Mouse (Mus musculus): ENCODE data around the gene Rfx1. TPM values are rescaled to one million over a fixed set of nuclear protein-coding genes. Genes with fewer than 3 reads are reported as not detected.

Rfx1 gene
- total RNA-seq, 1 experiment from 2014 or later = 15.2 TPM

DNA sequence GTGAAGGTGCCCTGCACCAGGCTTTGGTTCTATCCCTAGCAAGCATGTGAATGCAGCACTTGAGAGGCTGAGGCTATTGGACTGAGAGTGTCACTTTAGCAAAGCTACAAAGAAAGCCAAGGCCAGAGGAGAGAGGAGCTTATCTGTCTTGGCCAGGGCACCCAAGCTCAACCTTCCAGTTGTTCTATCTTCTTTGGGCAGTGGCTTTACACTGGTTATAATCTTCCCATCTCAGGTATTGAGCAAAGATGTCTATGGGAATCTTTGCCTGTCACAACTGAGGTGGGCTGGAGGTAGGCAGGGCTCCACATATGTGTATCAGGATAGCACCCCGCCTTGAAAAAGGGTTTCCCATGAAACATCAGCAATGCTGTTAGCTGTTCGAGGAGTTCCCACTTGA, 6.4 kb upstream of the Rfx1 start:
- DNase-seq = no peak

DNA sequence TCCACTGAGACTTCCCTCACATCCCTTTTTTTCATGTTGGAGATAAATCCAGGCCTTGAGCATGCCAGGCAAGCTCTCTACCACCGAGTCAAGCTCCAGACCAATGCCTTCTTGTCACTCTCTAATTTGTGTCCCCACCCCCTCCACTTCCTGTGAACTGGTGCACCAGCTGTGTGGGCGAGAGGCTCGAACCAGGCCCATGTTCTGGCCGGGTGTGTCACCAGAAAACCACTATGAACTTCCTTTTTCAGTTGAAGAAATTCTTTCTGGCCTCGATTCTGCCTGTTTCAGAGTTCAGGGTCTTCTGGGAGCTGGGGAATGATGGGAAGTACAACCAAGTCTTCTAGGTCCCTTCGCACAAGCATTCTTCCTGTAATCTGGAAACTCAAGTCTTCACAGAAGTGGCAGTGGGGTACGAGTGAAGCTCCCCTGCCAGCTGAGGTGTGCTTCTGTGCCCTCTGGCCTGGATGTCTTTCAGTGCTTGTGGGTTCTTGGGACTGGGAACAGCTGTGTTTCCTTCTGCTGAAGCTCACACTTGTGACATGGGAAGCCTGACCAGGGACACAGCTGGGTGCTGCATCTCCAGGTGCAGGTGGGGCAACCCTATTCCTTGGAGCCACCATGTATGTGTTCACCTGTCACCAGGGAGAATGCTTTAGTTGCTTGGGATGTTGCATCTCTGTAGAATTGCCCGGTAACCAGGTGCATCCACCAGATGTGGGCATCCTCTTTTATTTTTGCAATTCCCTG, 2.6 kb upstream of the Rfx1 start:
- peak; percentile 41 for DNase-seq

DNA sequence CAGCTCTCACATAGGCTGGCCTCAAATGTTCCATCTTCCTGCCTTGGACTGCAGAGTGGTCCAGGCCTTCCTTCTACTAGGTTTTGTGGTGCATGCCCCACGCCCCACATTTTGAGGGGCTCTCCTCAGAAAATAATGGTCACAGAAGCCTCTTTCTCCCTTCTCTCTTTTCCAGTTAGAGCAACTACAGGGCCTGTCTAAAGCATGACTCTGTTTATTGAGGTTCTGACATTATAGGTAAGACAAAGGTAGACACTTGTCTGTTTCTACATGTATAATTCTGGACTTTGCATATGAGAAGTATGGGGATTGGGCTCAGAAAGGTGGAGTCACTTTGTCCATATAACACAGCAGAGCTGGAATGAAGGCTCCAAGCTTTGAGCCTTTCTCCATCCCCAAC, 1.6 kb upstream of the Rfx1 start, which contains the start of gene Gm10643:
Gm10643 (minus strand) TSS at position 101 of the 400 bp plus-strand sequence.
- no peak for DNase-seq

DNA sequence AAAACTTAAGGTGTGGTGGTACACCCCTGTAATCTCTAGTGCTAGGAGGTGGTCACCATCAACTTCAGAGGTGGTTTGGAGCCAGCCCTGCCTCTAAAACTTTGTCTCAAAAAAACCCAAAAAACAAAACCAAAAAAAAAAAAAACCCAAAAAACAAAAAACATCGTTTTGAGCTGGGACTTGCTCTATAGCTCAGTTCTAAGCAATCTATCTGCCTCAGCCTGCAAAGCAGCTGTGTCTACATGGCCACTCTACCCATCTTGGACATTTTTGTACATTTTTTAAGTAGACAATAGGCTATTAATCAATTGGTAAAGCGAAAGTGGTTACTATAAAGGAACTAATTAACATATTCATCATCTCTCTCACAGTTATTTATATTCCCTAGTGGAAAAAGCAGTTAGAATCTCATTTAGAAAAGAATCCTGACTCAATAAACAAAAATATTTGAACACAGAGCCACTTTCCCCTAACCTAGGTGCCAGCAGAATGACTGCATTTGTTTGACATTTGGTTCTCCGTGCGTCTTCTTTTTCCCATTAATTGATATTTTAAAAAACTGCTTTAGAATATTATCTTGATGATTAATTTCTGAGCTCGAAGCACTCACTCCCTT, 1.1 kb upstream of the Rfx1 start:
- no peak for DNase-seq

DNA sequence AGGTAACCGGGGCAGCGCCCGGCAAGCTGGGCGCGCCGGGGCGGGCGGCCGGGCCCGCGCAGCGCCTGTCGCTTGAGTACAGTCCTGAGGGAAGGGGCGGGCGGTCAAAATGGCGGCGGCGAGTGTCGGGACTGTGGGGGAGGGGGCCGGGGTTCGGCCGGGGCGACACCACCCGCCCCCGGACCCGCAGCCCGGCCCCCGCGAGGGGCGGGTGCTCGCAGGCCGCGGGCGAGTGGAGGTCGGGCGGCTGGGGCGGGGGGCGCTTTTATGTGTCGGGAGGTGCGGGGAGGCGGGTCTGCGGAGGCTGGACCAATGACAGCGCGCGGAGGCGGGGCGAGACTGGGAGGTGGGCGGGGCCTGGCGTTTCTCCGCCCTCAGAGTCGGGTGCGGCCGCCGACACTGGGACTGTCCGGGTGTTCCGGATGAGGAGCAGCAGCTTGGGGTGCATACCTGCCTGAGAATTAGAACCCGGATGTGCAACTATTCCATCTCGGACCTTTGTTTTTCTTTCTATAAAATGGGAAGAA, 476 bp downstream of the Rfx1 start:
- peak; percentile 98 for DNase-seq

DNA sequence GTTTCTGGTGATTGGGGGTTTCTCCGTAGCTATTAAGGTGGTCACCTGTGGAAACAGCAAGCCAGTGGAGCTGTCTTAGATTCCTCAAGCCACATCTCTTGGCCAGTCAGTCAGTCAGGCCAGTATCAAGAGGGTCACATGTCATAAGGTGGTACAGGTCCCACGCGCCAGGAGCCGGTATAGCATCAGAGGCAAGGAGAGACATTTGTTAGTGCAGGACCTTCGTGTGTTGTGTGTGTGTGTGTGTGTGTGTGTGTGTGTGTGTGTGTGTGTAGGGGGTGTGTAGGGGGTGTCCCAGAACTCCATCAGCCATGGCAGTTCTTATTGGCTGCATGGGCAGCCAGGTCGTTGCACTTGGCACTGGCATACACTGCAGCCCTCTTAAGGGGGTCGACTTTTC, 1.3 kb downstream of the Rfx1 start:
- DNase-seq = no peak

DNA sequence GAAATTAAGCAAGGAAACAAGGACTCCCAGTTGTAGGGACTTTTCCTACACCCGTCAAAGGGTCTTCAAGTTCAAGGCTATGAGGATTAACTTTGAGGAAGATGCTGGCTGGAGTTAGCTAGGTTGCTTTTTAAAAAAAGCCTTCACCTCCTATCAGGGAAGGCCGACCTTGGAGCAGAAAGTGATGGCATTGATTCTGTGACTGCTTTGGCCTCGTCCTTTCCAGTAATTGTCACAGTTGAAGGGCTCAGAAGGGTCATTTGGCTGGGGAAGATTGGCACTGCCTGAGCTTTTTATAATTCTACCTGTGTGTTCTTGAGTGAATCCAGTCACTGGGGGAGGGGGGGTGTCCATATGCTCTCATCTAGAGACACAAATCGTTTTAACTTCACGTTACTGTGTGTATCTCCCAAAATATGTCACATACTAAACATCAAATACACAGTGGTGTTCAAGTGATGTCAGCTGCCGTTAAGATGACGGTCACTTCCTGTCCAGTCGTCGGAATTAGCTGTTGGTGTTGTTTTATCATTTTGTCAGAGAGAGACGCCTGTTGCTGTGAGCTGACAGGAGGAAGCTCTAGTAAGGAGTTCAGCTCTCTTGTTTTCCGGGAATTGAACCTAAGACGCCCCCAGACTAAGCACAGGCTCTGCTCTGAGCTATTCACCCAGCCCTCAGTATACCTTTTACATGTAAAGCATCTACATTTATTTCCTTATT, 1.8 kb downstream of the Rfx1 start:
- peak; percentile 48 for DNase-seq

DNA sequence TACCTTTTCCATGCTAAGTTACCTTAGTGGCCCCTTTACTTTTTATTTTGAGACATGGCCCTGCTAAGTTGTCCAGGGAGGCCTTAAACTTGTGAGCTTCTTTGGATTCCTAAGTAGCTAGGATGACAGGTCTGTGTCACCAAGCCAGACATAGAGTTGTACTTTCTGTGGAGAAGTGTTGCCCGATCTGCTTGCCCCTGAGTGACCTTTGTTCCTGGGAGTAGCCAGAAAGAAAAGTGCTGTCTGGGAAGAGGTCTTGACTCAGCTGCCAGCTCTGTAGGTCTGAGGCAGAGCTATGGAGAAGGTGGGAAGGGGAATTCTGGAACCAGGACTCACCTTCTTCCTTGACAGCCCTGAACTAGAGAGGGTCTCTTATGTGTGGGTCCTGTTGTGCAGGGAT, 2.5 kb downstream of the Rfx1 start:
- DNase-seq = no peak

DNA sequence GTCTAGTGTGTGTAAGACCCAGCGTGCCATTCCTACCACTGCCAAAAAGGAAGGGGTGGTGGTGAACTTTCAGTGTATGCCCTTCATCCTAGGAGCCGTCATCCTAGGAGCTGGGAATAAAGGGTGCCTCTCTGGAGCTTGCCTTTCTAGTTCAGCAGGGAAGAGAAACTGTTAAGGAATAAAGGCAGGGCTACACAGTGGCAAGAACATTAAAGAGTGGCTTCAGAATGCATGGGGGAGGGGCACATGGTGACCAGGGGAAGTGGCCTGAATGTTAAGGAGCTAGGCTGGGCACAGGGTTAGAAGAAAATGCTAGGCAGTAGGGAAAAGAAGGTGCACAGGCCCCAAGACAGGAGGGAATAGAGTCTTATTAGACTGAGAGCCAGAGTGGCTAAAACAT, 3.1 kb downstream of the Rfx1 start:
- no peak for DNase-seq

DNA sequence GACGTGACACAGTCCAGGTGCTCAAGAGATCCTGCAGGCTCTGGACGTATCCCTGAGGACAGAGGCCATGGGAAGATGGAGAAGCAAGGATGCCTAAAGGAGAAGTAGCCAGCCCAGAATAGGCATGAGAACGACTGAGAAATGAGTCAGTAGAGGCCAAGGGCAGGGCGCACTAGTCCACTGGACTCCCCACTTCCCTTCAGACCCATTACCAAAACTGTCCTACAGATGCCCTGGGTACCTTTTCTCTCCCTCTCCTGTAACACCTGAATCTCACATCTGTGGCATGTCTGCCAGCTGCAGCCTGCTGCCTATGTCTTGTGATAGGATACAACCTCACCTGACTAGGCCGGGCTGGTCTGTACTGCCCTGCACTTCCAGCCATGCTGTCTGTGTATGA, 3.6 kb downstream of the Rfx1 start:
- no peak for DNase-seq

DNA sequence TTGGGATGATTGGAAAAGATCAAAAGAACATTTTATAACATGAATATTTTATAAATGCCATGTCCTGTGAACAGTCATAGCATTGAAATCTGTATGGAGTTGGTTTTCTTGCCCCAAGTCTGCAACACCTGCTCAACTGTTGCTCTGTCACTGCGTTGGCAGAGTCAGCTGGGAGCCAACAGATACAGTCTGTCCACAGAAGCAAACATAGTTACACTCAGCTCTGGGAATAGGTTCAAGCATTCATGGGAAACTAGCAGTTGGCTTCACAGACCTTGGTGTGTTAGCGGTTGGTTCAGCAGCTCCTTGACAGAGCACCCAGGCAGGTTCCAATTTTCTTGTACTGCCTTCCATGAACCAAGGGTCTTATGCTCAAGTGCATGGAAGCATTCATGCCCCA, 4.0 kb downstream of the Rfx1 start:
- no peak for DNase-seq

DNA sequence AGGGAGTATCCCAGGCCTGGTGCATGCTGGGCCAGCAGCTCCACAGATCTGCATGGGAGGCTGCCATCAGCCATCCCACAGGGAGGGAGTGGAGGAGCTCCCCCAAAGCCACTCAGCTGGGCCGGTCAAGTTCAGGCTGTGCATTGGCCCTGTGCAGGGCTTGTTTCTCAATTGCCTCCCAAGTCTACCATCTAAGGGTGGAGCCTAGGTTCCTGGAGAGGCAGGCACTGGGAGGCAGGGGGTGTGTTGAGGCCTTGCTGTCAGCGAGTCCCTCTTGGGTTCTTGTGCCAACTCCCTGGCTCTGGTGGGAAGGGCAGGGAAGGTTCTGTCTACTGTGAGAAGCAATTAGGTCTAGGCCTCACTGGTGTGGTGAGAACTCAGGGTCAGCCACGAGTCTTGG, 5.3 kb downstream of the Rfx1 start:
- peak; percentile 55 for DNase-seq

DNA sequence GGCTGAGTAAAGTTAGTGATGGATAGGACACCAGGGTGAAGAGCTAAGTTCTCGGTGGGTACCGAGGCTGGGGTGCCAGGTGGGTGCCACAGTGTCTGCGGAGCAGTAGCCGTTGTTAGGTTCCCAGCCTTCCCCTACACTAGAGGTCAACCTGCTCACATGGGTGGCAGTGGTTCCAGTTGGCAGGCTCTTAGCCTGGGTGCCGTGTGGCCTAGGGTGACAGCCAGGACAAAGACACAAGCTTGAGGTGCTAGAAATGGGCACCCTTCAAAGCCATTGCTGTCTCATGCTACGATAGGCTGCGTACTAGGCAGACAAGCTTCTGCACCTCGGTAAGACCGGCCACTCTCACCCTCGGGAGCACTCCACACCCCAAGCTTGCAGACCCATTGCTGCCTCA, 5.7 kb downstream of the Rfx1 start:
- DNase-seq = no peak

DNA sequence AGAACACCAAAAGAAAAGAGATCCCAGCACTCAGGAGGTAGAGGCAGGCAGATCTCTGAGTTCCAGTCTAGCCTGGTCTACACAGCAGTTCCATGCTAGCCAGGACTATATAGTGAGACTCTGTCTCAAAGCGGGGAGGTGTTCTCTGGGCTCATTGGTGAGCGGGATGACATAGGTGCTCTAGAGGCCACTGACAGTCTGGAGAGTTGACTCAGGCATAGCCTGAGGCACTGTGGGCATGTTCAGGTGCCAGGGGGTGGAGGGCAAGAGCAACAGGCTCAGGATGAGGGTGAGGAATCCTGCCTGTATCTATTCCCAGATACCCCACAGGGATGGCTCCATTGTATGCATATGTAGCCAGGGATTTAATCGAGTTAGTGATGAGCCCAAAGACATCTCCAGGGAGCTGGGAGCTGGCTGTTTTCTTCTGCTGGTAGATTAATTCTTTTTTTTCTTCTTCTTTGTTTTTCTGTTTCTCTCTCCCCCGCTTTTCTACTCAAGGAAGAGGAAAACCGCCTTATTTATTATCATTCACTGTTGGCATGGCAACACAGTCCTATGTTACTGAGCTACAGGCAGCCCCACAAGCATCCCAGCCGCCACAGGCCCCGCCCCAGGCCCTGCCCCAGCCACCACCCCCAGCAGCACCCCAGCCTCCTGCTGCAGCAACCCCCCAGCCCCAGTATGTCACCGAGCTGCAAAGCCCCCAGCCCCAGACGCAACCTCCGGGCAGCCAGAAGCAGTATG, 6.8 kb downstream of the Rfx1 start:
- no peak for DNase-seq

DNA sequence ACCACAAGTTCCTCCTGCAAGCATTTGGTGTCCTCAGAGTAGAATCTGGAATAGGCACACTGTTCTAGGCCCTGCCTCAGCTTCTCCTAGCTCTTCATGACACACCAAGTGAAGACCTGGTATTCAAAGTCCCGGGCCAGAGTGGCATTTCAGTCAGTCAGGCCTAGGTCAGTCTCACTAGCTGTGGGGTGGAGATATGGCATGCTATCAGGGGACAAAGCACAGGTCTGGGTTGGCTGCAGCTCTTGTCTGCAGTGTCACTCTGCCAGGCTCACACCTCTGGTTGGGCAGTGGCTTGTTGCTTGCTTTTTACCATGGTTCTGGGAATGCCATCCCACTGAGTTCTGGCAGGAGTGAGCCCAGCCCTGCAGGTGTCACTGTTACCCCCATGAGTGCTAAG, 9.8 kb downstream of the Rfx1 start:
- no peak for DNase-seq

DNA sequence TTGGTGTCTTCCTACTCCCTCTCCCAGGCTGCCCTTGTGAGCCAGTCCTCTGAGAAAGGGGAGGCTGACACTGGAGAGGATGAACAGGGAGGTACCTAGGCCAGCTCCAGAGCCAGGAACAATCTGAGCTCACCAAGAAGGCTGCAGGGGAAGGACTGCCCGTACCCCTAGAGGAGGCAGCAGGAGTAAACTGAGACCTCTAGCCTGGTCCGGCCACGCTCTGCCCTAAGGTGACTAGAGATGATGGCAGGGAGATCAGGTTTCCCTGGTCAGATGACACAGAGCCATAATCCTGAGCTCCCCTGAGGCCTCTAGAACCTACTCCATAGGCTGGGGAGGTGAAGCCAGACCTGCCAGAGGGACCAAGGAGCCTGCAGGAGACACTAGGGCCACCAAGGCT, 10.2 kb downstream of the Rfx1 start:
- DNase-seq = no peak

DNA sequence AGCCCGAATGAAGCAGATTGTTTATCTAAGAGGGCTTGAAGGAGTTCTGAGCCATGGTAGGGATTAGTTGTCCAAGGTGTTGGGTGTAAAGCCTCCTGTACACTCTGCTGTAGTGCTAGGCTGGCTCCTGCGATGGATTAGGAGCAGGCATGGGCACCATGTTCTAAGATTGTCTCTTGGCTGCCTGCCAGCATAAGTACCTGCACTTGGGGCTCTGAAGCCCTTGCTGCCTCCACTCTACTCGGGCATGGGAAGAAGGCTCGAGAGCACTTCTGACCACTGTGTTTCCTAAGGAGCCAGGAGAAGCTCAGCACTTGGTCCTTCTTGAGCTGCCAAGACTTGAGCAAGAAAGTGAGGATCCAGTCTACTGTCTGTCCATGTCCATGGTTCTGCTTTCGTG, 12.6 kb downstream of the Rfx1 start:
- DNase-seq = no peak

DNA sequence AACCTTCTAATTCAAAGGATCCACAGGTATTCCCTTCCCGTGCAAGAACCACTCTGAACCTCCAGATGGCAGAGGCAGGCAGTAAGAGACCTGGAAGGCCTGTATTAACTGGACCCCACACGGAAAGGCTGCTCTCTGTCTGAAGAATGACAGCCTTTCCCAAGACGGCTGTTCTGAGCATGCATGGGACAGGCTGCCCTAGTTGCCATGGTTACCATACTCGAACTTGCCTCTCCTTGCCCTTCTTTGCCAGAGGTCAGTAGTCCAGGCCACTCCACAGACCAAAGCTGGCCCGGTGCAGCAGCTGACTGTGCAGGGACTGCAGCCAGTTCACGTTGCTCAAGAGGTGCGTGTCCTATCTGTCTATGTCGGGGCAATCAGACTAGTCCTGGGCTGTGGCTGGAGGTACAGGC, 17.2 kb downstream of the Rfx1 start:
- peak; percentile 71 for DNase-seq

DNA sequence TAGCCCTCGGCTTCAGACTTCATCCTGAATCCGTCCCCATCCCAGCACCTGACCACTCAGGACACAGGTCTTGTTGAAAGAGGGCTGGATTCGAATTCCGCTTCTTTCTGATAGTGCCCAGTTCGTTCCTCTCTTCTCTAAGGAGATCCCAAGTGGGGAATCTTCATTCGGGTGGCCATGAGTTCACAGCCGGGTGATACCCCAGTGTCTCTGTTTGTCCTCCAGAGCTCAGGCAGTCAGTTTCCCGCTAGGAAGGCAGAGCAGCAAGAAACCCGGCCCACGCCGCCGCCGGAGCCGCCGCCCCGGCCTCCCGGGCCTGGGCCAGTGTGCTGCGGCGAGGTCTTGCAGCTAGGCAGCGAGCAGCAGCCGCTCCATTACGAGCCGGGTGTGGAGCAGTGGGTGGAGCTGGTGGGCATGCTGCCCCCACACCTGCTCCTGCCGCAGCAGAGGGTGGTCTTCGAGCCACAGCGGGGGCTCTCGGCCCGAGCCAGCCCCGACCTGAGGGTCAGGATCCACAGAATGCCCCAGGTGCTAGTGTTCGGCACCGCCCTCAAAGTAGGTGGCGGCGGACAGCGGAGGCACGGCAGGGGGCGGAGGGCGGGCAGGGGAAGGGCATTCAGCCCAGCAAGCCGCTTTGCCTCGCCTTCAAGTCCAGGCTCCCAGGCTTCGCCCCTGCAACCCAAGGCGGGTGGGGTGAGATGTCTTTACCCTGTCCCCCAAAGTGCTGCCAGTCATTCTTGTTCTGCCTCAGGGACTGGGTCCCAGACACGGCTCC, 17.9 kb downstream of the Rfx1 start:
- DNase-seq = no peak

DNA sequence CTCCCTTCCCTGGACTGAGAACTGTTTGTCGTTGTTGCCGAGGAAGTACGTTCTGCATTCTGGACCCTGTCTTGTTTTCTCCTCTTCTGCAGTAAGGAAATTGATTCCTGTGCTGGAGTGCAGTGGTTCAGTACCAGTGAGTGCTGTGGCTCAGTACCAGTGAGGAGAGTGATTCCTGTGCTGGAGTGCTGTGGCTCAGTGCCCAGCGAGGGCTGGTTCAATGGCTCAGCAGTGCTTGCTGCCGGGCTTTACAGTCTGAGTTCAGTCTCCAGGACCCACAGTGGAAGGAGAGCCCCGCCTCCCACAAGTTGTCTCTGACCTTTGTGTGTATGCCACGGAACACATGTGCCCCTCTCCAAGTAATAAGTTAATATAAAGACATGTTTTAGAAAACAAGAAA, 20.5 kb downstream of the Rfx1 start:
- DNase-seq = no peak

DNA sequence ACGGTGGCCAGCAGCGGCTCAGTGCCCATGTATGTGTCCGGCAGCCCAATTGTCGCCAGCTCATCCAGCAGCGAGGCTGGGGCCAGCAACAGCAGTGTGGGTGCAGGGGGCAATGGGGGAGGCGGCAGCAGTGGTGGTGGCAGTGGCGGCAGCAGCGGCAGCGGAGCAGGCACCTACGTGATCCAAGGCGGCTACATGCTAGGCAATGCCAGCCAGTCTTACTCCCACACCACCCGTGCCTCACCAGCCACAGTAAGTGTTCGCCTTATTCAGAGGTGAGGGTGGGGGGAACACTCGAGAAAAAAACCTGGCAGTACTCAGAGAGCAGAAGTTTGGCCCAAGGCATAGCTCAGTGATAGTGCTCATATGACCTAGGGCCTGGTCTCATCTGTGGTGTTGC, 21.2 kb downstream of the Rfx1 start:
- no peak for DNase-seq

DNA sequence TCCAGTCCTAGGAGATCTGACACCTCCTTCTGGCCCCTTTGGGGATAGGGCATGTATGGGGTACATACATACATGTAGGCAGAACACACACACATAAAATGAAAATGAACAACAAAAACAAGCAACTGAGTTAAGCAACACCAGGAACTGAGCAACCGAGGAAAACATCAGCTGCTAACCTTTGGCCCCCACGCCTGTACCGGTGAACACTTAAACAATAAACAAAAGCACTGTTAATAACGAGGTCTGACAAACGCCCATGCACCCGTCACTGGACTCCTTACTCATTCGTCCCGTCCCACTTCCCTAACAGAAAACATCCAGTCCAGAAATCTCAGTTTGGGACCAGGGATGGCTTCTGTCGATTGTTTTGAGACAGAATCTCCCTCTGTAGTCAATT, 22.6 kb downstream of the Rfx1 start:
- DNase-seq = no peak
